In the genomic region with DNA sequence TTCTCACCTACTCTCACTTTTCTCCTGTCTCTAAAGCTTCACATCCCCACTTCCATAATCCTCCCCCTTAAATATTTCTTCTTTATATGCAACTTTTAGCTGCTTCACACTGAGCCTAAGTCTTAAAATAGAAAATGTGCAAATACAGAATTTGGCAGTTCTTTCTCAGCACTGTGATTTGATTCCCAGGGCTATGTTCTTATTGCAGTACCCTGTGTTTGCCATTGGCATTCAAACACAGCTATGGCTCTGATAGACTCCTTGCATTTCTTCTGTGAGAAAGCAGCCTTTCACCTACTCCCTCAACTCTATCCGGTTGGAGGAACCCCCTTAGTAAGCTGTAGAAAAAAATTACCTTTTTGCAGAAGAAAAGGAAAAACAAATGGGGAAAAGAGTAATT, we compare ENCODE assay signal across 17 mouse cellular contexts.
"Had no signal": no experiment of that assay in that cellular context is flagged by ENCODE, and none has a peak within 500 bp of the region (broad histone marks: within the 10 kb centered on the region; RNA-seq: fewer than 3 reads in every experiment).

No protein-coding gene starts in this region.

- H3K4me3 ChIP-seq: liver, embryonic 15.5 days; lung, embryonic 15.5 days; midbrain, embryonic 10.5 days; midbrain, embryonic 12.5 days; neural tube, embryonic 12.5 days; stomach, embryonic 15.5 days had no signal

- H3K27ac ChIP-seq: liver, embryonic 15.5 days; lung, embryonic 15.5 days; midbrain, embryonic 10.5 days; midbrain, embryonic 12.5 days; neural tube, embryonic 12.5 days; stomach, embryonic 15.5 days; stomach, postnatal 0 days had no signal

- H3K27me3 ChIP-seq: liver, embryonic 15.5 days; lung, embryonic 15.5 days; midbrain, embryonic 12.5 days; neural tube, embryonic 12.5 days; stomach, embryonic 15.5 days had no signal

- ATAC-seq: liver, postnatal 0 days; lung, postnatal 0 days had no signal

- H3K4me2 ChIP-seq: liver, embryonic 15.5 days; lung, embryonic 15.5 days; midbrain, embryonic 12.5 days; neural tube, embryonic 12.5 days; stomach, embryonic 15.5 days had no signal

- H3K9me3 ChIP-seq: liver, embryonic 15.5 days; lung, embryonic 15.5 days; midbrain, embryonic 10.5 days; midbrain, embryonic 12.5 days; neural tube, embryonic 12.5 days; stomach, embryonic 15.5 days had no signal

- DNase-seq: liver, postnatal 0 days; lung, adult 2 months; lung, postnatal 14 days; lung, postnatal 36 days; midbrain, embryonic 14.5 days; right cerebral cortex, postnatal 14 days; thymus, adult 18-20 months; thymus, postnatal 14 days; thymus, postnatal 36 days had no signal

- H3K4me1 ChIP-seq: liver, embryonic 15.5 days; lung, embryonic 15.5 days; midbrain, embryonic 10.5 days; midbrain, embryonic 12.5 days; neural tube, embryonic 12.5 days; stomach, embryonic 15.5 days had no signal

- H3K36me3 ChIP-seq: liver, embryonic 15.5 days; lung, embryonic 15.5 days; midbrain, embryonic 10.5 days; midbrain, embryonic 12.5 days; neural tube, embryonic 12.5 days; stomach, embryonic 15.5 days had no signal

- H3K9ac ChIP-seq: liver, embryonic 15.5 days; liver, postnatal 0 days; lung, embryonic 15.5 days; midbrain, embryonic 12.5 days; neural tube, embryonic 12.5 days; stomach, embryonic 15.5 days had no signal
